Mouse (Mus musculus): ENCODE results near the gene Slc6a6. TPM values are rescaled to one million over a fixed set of nuclear protein-coding genes. Genes with fewer than 3 reads are reported as not detected.
A peak's percentile ranks its signal among the peaks of the same experiment; 100 is the strongest.

Slc6a6 gene
- total and polyA plus RNA-seq, 3 experiments = 28.4 to 56.0 (median 31.3) TPM

- no peak for TF ChIP-seq NELFE (IDR thresholded peaks at IDR 0.05; ENCODE audit: low read depth, low read length)
- TF ChIP-seq JUN (IDR thresholded peaks at IDR 0.05; ENCODE audit: insufficient read depth, low read depth, low read length) = no peak
- TF ChIP-seq PAX5 (IDR thresholded peaks at IDR 0.05; ENCODE audit: low read length) = no peak
- TF ChIP-seq TBP (conservative IDR thresholded peaks at IDR 0.05; ENCODE audit: low read depth, low read length) = no peak
- TF ChIP-seq MAZ (IDR thresholded peaks at IDR 0.05; ENCODE audit: low read depth, low read length) = 0 out of 2 replicates have a peak, but pooled peaks have one; percentile 39
- peak; percentile 65 for TF ChIP-seq BHLHE40 (IDR thresholded peaks at IDR 0.05; ENCODE audit: low read depth, low read length)
- no peak for TF ChIP-seq GABPA (IDR thresholded peaks at IDR 0.05; ENCODE audit: insufficient replicate concordance, low read depth, low read length)
- TF ChIP-seq MEF2A (IDR thresholded peaks at IDR 0.05; ENCODE audit: borderline replicate concordance, low read depth, low read length) = no peak
- no peak for TF ChIP-seq HCFC1 (IDR thresholded peaks at IDR 0.05; ENCODE audit: low read depth, low read length)
- Histone ChIP-seq H3K4me2 (ENCODE audit: insufficient read depth, low read depth, poor library complexity, severe bottlenecking) (no peak overlapping the region), H3K4me1 (ENCODE audit: control insufficient read depth in 1 of 2, insufficient read depth in 2 of 2) (peaks cover 27 to 96% of the 10 kb centered on the region in 2 experiments), H3K36me3 (replicated peaks in 1 of 2; ENCODE audit: control insufficient read depth in 1 of 2, insufficient read depth in 1 of 2, low read length in 1 of 2) (peaks cover 3 to 66% of the 10 kb centered on the region in 2 experiments), H3K27me3 (replicated peaks) (no peaks in the 10 kb centered on the region), H3K9ac (ENCODE audit: insufficient read depth, low read depth) (no peak overlapping the region; the same call in 1 of the 2 replicates), H3K79me2 (replicated peaks; ENCODE audit: control insufficient read depth, extremely low read depth, insufficient read depth, poor library complexity, severe bottlenecking) (0 out of 2 replicates have a peak, but pooled peaks cover 3% of the 10 kb centered on the region), H3K27ac (ENCODE audit: insufficient read depth, low read depth) (peak overlapping the region; percentile 8; the same call in 1 of the 2 replicates), H3K9me3 (replicated peaks; ENCODE audit: low read length) (no peaks in the 10 kb centered on the region), H3K4me3 (replicated peaks in 1 of 3; ENCODE audit: low read depth in 2 of 3, low read length in 2 of 3, poor library complexity in 1 of 3) (peak overlapping the region in 1 of 3 experiments; percentile 49)
- in situ Hi-C loops (cut with MboI; ENCODE audit: low pct_ligation_motif_present, low pct_unique_long_range_greater_than_20kb, low sequenced_read_pairs) (loop anchor here (5.0 kb wide), 1 partner anchor 43 kb away; no protein-coding TSS in a partner anchor), dilution Hi-C loops (cut with MboI; ENCODE audit: extremely low pct_ligation_motif_present, extremely low pct_unique_long_range_greater_than_20kb, low sequenced_read_pairs) (no loop called here)
- DNase-seq (ENCODE audit: extremely low read depth) = no peak
These were observed 10.8 kb downstream of the Slc6a6 start for GRCm38 (mm10) chr6:91694610-91695009.

DNA sequence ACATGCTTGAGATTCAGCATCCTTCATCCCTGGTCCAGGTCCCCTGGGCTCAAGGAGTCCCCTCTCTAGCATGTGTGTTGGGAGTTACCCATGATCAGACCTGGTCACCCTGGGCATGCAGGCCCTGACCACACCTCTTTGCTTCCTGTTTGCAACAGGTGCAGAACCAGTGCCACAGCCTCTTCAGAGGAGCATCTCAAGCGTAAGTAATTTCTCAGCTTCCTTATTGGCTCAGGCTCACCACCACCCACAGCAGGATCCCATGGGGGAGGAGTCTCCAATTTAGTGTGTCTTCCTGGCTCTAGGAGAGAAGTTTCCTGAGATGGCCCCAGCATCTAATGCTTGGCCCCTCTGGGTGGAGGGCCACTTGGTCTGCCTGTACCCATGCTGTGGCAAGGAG lies 15.0 kb downstream of the Slc6a6 start:
- dilution Hi-C loops (cut with MboI; ENCODE audit: extremely low pct_ligation_motif_present, extremely low pct_unique_long_range_greater_than_20kb, low sequenced_read_pairs) = no loop called here
- TF ChIP-seq JUND (conservative IDR thresholded peaks at IDR 0.05; ENCODE audit: low read depth, low read length) = no peak
- no peak for TF ChIP-seq GABPA (IDR thresholded peaks at IDR 0.05; ENCODE audit: insufficient replicate concordance, low read depth, low read length)
- TF ChIP-seq SIN3A (IDR thresholded peaks at IDR 0.05; ENCODE audit: low read length) = no peak
- TF ChIP-seq NRF1 (IDR thresholded peaks at IDR 0.05; ENCODE audit: low read depth, low read length) = no peak
- no peak for TF ChIP-seq USF1 (IDR thresholded peaks at IDR 0.05; ENCODE audit: low read depth, low read length)
- no peak for TF ChIP-seq RAD21 (IDR thresholded peaks at IDR 0.05; ENCODE audit: low read depth, low read length)
- no peak for TF ChIP-seq MXI1 (IDR thresholded peaks at IDR 0.05; ENCODE audit: low read depth, low read length)
- TF ChIP-seq MAZ (IDR thresholded peaks at IDR 0.05; ENCODE audit: low read depth, low read length) = no peak
- TF ChIP-seq POLR2A (IDR thresholded peaks at IDR 0.05; ENCODE audit: low read depth, low read length) = no peak
- no peak for TF ChIP-seq ZNF384 (IDR thresholded peaks at IDR 0.05; ENCODE audit: low read depth, low read length)
- no peak for TF ChIP-seq MYC (IDR thresholded peaks at IDR 0.05; ENCODE audit: low read depth, low read length)
- no peak for TF ChIP-seq PAX5 (IDR thresholded peaks at IDR 0.05; ENCODE audit: low read length)
- TF ChIP-seq JUN (IDR thresholded peaks at IDR 0.05; ENCODE audit: insufficient read depth, low read depth, low read length) = no peak
- TF ChIP-seq EP300 (IDR thresholded peaks at IDR 0.05; ENCODE audit: low read length) = no peak
- no peak for TF ChIP-seq TCF12 (IDR thresholded peaks at IDR 0.05; ENCODE audit: low read depth, low read length)
- no peaks in the 10 kb centered on the region for H3K27me3 ChIP-seq (replicated peaks)
- H3K9ac ChIP-seq (ENCODE audit: insufficient read depth, low read depth) = no peak overlapping the region
- H3K79me2 ChIP-seq (replicated peaks; ENCODE audit: control insufficient read depth, extremely low read depth, insufficient read depth, poor library complexity, severe bottlenecking) = 0 out of 2 replicates have a peak, but pooled peaks cover 3% of the 10 kb centered on the region
- peaks cover 20 to 68% of the 10 kb centered on the region in 2 experiments for H3K4me1 ChIP-seq (ENCODE audit: control insufficient read depth in 1 of 2, insufficient read depth in 2 of 2)
- no peak overlapping the region for H3K4me2 ChIP-seq (ENCODE audit: insufficient read depth, low read depth, poor library complexity, severe bottlenecking)
- no peak overlapping the region for H3K27ac ChIP-seq (ENCODE audit: insufficient read depth, low read depth)
- peaks cover 10 to 72% of the 10 kb centered on the region in 2 experiments for H3K36me3 ChIP-seq (replicated peaks in 1 of 2; ENCODE audit: control insufficient read depth in 1 of 2, insufficient read depth in 1 of 2, low read length in 1 of 2)
- peak overlapping the region in 1 of 3 experiments; percentile 19 for H3K4me3 ChIP-seq (replicated peaks in 1 of 3; ENCODE audit: low read depth in 2 of 3, low read length in 2 of 3, poor library complexity in 1 of 3)
- in situ Hi-C loops (cut with MboI; ENCODE audit: low pct_ligation_motif_present, low pct_unique_long_range_greater_than_20kb, low sequenced_read_pairs) = no loop called here
- peak; percentile 52 for DNase-seq (ENCODE audit: extremely low read depth)
- H3K9me3 ChIP-seq (replicated peaks; ENCODE audit: low read length) = no peaks in the 10 kb centered on the region
